Mouse (Mus musculus) cerebellum, adult 2 months (tissue): ENCODE measurements around the gene Hnrnph2. TPM values are rescaled to one million over a fixed set of nuclear protein-coding genes. Genes with fewer than 3 reads are reported as not detected.

ENCODE experiments used
- DNase-seq, 2 experiments: peaks; one replicate each; pipeline ENCODE4 v3.0.0; 2021
- H3K27ac ChIP-seq: fragments of 200-500 bp; 2 replicates; pipeline ENCODE4 v1.5.1; 2012; ENCODE audit warnings: low read length, control low read depth, inconsistent platforms; ENCODE audit not compliant: insufficient read depth
- H3K27me3 ChIP-seq: fragments of 200-500 bp; 2 replicates; pipeline ENCODE4 v1.6.1; 2012; ENCODE audit warnings: inconsistent platforms, mild to moderate bottlenecking, low read length, moderate library complexity; ENCODE audit not compliant: control insufficient read depth, insufficient read depth
- H3K4me1 ChIP-seq: fragments of 200-500 bp; 2 replicates; pipeline ENCODE4 v1.6.1; 2011; ENCODE audit warnings: low read length; ENCODE audit not compliant: control insufficient read depth, insufficient read depth
- H3K4me3 ChIP-seq: fragments of 200-500 bp; replicated peaks from 2 replicates; pipeline ENCODE3; 2011; ENCODE audit warnings: mild to moderate bottlenecking, low read depth, low read length, control low read depth; ENCODE audit not compliant: insufficient read depth
- CTCF ChIP-seq: fragments of 200-500 bp; IDR thresholded peaks from 2 replicates; pipeline ENCODE4 v1.5.1; 2011; ENCODE audit warnings: low read depth, mild to moderate bottlenecking, control low read depth, low read length, moderate library complexity, borderline replicate concordance; ENCODE audit not compliant: insufficient read depth
- POLR2A ChIP-seq: fragments of 200-500 bp; IDR thresholded peaks from 2 replicates; pipeline ENCODE4 v1.6.1; 2011; ENCODE audit warnings: low read length, control low read depth, borderline replicate concordance; ENCODE audit not compliant: insufficient read depth
- WGBS: fragments of 180-500 bp; shearing (Covaris S2); methylation state at CpG from one replicate; pipeline ENCODE4 v1.1.7; 2018; 5-methylcytosine and 5-hydroxymethylcytosine counted together
- polyA plus RNA-seq: library from polyadenylated mRNA; depleted of rRNA; stranded (reverse); fragments of >200 nt; gene quantifications from 2 replicates; pipeline ENCODE4 v1.2.3, GENCODE M21; 2012; rRNA removed

Hnrnph2 gene
- 104 and 107 TPM in 2 replicates for polyA plus RNA-seq

- Histone ChIP-seq H3K4me3 (peak within 1 kb of the TSS; percentile 98), H3K27me3 (no peaks in the 10 kb centered on the region), H3K4me1 (0 out of 2 replicates have a peak, but pooled peaks cover 2% of the 10 kb centered on the region), H3K27ac (peak within 1 kb of the TSS; percentile 91)
- TF ChIP-seq CTCF (no peak), POLR2A (peak; percentile 55; the same call in 1 of the 2 replicates)
- WGBS = 10% methylated on average over 33 of the region's 33 CpGs
- DNase-seq = peak; percentile 89 to 96
Observed at GRCm38 (mm10) chrX:134600659-134601379, at the start of gene Hnrnph2, which contains the start of gene Gla. Gene Hnrnph2 (plus strand): TSS chrX:134601179. Gene Gla (minus strand): TSS chrX:134601125.

GRCm38 (mm10) chrX:134553326-134553725 lies 47.7 kb upstream of the Hnrnph2 start:
- no peak overlapping the region for H3K4me3 ChIP-seq

GRCm38 (mm10) chrX:134554425-134554824 lies 46.6 kb upstream of the Hnrnph2 start:
- Histone ChIP-seq H3K27ac (no peak overlapping the region), H3K4me1 (no peaks in the 10 kb centered on the region), H3K27me3 (no peaks in the 10 kb centered on the region), H3K4me3 (no peak overlapping the region)
- TF ChIP-seq CTCF (no peak), POLR2A (no peak)
- 81% methylated on average over 6 of the region's 6 CpGs for WGBS
- DNase-seq = no peak

More at GRCm38 (mm10) chrX:134553326-134553725, 47.7 kb upstream of the Hnrnph2 start:
- 89% methylated on average over 4 of the region's 4 CpGs for WGBS
- Histone ChIP-seq H3K27ac (no peak overlapping the region), H3K27me3 (no peaks in the 10 kb centered on the region), H3K4me1 (no peaks in the 10 kb centered on the region)
- TF ChIP-seq POLR2A = no peak
- no peak for TF ChIP-seq CTCF
- DNase-seq = no peak

GRCm38 (mm10) chrX:134564326-134564725 lies 36.7 kb upstream of the Hnrnph2 start:
- Histone ChIP-seq H3K27me3 (no peaks in the 10 kb centered on the region), H3K4me1 (no peaks in the 10 kb centered on the region), H3K27ac (no peak overlapping the region), H3K4me3 (no peak overlapping the region)
- TF ChIP-seq POLR2A (no peak), CTCF (no peak)
- DNase-seq = no peak
- WGBS = 83% methylated on average over 4 of the region's 4 CpGs

GRCm38 (mm10) chrX:134566536-134567222 lies 34.3 kb upstream of the Hnrnph2 start:
- Histone ChIP-seq H3K27me3 (no peaks in the 10 kb centered on the region), H3K4me1 (no peaks in the 10 kb centered on the region), H3K27ac (no peak overlapping the region), H3K4me3 (no peak overlapping the region)
- DNase-seq = no peak
- TF ChIP-seq POLR2A (no peak), CTCF (no peak)
- WGBS = 84% methylated on average over 8 of the region's 8 CpGs

- no peak for DNase-seq
- Histone ChIP-seq H3K4me3 (no peak overlapping the region), H3K27ac (no peak overlapping the region), H3K27me3 (no peaks in the 10 kb centered on the region), H3K4me1 (no peaks in the 10 kb centered on the region)
- no peak for TF ChIP-seq POLR2A
- TF ChIP-seq CTCF = no peak
- 92% methylated on average over 4 of the region's 4 CpGs for WGBS
Observed at GRCm38 (mm10) chrX:134577896-134578295, 23.1 kb upstream of the Hnrnph2 start.

- no peak for TF ChIP-seq CTCF
- no peak for TF ChIP-seq POLR2A
- no peak for DNase-seq
- no peaks in the 10 kb centered on the region for H3K27me3 ChIP-seq
- no peaks in the 10 kb centered on the region for H3K4me1 ChIP-seq
- WGBS = 85% methylated on average over 14 of the region's 14 CpGs
- H3K4me3 ChIP-seq = no peak overlapping the region
- no peak overlapping the region for H3K27ac ChIP-seq
Observed at GRCm38 (mm10) chrX:134580528-134581305, 20.3 kb upstream of the Hnrnph2 start.
